Mouse (Mus musculus) cerebellum, adult (tissue): ENCODE measurements around the gene Smim6.

Source experiments
- ATAC-seq: cut with Nextera tagmentation; 2 replicates; pipeline ENCODE4 v1.9.2; 2017; ENCODE audit warnings: mild to moderate bottlenecking, moderate library complexity, mixed read lengths; ENCODE audit not compliant: insufficient number of reproducible peaks, low FRiP score, low TSS enrichment

Smim6 gene

DNA sequence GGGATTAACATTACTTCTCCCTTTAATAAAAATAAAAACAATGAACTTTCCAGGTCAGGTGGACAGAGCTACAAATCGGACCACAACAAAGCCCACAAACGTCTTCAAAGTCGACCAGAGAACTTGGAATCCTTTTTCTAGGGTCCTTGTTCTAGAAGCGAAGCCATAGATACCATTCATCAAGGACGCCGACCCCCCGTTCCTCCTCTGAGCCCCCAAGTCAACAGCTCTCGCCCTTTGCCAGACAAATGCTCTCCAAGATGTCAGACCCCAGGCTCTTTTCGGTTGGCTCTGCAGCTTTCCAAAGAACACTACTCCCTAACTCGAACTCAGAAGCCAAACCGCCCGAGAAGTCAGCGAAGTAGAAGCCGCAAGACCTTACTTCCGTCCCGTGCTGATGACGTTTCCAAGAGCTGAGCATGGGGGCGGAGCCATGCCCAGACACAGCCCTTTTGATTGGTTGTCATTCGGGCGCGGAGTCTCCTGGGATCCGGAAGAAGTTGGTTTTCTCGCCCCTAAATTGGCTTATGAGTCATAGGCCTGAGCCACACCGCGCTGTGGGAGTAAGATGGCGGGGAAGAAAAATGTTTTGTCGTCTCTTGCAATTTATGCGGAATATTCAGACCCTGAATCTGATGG is 21.4 kb downstream of the Smim6 start, which contains the start of the genes Sap30bp and Recql5:
Gene Sap30bp, plus strand, starts transcription at position 175 of the 639 bp plus-strand sequence.
Gene Recql5, minus strand, starts transcription at position 370 of the 639 bp plus-strand sequence.
- ATAC-seq = peak; percentile 90; the same call in 1 of the 2 replicates

DNA sequence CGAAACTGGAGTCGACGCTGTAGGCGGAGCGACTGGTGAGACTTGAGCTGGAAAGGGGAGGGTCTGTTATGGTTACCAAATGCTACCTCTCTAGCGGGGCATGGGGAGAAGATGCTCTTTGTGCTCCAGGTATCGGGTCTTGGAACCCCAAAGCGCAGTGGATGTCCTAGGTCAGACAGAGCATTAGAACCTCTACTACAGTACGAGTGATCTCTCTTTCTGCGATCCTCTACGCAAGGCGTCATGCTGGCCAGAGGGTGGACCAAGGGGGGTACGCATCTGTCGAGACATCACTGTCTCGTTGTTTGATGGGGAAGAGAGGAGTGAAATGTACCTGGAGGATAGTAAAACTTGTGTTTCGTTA is 21.9 kb downstream of the Smim6 start:
- peak; percentile 20; the same call in 1 of the 2 replicates for ATAC-seq

DNA sequence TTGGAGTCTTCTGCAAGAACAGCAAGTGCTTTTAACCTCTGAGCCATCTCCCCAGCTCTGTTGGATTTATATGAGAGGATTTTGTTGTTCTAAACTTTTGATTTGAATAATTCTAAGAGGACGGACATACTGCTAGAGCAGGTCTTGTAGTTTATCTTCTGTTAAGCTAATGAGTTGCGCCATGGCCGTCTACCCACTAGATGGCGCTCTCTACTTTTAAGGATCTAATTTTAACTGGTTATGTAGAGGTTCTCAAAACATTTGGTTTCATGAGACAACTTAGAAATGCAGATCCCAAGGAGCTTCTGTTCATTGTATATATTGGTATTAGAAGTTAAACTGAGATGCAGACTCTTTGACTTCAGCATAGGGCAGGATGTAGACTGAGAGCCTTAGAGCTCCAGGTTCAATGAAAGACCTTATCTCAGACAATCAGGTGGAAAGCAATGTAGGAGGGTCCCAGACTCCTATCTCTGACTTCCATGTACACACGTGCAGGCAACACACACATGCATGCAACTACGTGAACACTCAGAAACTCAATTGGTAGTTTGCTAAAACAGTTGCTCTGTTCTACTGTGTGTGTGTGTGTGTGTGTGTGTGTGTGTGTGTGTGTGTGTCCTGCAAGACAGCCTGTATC is 28.0 kb downstream of the Smim6 start:
- ATAC-seq = no peak

DNA sequence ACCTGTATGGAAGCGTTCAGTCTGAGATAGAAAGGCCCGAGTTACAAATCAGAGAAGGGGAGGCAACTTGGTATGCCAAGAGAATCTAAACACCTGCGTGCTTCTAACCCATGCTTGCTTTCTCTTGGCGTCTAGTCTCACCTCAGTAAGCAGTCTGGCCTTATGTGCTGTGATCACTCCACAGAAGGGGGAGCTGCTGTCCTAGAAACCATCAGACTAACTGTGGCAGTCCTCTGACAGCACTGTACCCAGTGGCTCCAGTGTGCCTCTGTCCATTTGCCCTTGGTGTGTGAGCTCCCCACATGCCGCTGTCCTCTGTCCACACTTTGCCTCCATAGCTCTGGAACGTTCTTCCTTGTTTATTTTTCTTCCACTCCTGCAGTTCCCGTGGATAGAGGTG is 30.2 kb downstream of the Smim6 start:
- ATAC-seq = no peak

DNA sequence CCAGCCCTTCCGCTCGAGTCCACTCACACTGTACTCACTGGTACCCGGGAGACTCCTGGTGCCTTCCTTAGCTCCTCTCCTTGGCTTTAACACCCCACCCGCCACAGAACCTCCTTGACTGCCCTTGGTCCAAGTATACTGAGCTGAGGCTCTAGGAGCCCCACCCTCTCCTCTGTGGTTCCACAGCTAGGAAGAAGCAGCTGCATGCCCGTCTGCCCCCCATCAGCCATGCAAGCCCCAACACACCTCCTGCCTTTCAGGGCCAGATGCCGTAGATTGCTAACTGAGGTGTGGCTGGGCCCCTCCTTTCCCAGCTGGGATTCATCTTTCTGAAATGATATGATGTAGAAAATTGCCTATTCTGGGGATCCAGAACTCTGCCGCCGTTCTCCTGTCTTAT is 33.4 kb downstream of the Smim6 start:
- no peak for ATAC-seq

DNA sequence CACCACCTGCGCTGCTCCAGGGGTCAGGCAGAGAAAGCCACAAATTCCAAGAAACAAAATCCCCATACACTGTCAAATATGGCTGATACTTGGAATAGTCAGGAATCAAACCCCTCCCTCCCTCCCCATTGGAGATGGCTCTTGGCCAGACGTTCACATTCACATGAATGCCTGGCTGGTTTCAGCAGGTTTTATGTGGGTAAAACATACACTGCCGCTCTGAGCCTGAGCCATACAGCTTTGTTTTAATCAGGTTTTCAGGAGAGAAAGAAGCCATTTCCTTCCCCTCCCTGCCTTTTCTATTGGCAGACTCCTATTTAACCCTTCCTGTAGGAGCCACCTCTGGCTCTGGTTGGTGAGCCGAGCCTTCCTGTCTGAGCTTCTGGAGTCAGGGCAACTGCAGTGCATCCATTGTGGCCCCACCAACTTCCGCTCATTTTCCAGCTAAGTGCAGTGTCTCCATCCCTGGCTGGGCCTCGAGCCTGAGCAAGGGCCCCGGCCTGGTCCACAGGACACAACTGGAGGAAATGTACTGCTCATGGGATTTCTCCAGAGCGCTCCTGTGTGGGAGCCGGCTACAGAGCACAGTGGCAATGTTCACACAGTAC is 34.5 kb downstream of the Smim6 start:
- ATAC-seq = no peak

DNA sequence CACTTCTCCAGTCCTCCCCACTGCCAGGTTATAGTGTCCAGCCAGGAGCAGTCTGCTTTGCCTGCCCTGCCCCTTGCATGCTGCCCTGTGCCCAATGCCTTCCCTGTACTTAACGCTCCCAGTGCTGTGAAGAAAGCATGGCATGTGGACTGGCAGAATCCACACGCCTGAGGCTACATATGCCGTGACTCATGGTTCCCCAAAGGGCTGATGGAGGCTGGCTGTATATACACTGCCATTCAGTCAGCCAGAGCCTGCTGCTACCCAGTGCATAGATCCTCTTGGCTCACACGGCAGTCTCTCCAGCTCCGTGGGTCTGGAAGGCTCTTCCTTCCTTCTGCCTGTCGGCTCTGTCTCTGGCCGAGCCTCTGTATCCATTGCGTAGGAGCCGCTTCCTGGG is 36.5 kb downstream of the Smim6 start:
- no peak; the same call in 1 of the 2 replicates for ATAC-seq

DNA sequence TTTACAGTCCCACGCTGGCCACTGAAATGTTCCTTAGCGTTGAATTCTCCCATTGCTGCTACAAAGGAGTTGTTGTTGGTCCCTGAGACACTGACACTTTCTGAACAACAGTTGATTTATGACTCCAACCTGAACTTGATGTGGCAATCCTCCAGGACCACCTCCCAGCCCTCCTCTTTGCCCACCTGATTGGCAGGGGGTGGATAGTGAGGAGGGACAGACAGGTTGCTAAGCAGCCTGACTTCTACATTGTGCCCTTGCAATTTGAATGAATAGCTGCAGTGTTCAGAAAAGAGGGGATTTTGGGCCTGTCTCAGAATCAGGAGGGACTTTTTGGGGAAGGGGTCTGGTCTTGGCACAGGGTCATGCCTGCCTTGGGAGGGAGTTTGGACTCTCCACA is 38.9 kb downstream of the Smim6 start:
- ATAC-seq = no peak

DNA sequence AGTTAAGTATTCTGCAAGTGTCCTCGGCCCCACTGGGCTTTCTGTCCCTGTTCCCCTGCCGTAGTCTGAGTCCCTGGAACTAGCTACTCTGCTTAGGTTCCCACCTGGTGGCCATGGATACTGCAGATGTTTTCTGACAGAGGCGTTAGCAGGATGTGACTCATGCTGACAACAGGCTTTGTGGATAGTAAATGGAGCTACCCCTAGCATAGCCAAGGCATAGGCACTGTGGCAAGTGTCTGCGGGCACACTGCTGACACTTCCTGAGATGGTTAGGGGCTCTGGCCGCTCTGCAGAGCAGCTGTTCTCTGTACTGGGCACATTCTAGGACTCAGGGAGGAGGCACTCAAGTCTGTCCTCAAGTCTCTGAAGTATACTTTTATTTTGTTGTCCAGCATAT is 42.9 kb downstream of the Smim6 start:
- no peak for ATAC-seq

DNA sequence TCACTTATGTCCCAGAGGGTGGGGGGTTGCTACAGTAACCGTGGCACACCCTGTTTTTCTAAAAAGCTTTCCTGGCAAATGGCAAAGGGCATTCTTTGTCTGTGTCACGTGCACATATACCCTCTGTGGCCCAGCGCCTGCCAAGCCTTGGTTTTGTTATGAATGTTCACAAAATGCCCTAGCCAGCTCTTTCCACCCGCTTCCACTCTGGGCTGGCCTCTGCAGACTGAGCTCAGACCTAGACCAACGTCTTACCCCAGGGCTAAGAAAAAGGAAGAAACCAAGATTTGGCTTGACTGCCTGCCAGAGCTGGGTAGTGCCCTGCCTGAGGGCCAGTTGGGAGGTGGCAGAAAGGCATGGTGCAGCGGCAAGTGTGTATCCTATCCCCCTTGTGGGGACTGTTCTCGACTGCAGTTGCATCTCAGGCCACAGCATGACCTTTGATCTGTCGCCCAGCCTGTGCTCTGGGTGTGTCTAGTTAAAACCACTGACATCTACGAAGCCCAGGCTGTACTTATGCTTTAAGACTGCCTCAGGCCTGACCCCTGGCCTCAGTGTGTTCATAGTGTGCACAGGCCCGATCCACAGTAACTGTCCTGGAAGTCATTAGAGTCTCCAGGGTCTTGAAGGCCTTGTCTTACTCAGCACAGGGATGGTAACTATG is 43.5 kb downstream of the Smim6 start:
- ATAC-seq = no peak

DNA sequence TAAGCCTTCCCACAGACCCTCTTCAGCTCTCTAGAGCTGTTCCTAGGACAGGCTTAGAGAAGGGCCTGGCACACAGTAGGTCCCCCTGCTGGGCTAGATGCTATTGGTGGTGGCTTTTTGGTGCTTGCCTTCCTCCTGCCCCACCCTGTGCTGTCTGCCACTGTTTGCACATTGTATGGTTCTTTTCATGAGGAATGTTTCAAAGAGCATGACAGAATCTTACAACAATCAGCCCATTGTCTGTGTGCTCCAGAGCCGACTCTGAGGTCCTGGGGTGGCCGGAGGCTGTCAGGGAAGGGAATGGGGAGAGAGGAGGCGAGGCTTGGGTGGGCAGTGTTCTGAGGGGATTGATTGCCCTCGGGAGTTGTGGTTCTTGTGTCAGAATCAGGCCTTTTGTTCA is 44.6 kb downstream of the Smim6 start:
- ATAC-seq = no peak

DNA sequence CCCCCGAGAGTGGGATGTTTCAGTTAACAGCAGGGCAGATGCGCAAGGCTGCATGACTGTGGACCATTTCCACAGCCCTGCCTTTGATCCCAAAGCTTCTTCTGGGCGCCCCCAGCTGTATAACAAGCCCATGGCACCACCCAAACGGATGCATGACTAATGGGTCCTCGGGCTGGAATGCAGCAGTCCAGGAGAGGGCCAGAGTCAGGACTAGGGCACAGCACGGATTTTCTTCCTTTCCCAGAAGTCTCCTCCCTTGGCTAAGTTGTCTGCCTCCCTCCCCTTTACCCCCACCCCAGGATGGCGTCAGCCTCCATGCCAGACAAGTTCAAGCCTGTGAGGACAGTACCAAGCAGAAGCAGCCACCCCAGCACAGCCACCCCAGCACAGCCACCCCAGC is 46.2 kb downstream of the Smim6 start:
- ATAC-seq = no peak

DNA sequence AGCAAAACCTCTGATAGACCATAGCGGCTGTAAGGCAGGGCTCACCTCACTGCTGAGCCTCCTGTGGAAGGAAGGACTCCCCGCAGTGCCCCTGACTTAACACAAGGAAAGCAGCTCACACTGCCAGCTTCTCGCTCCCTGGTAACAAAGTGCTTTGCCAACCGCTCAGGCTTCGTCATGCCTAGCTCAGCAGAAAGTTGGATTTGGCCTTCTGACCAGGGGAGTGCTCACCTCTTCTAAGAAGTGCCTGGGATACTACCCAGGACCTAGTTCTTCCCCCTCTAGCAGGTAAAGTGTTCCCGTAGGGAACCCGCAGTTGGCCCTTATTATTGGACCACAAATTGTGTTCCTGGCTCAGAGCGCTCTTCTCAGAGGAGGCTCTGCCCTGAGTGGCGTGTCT is 47.2 kb downstream of the Smim6 start:
- ATAC-seq = no peak

DNA sequence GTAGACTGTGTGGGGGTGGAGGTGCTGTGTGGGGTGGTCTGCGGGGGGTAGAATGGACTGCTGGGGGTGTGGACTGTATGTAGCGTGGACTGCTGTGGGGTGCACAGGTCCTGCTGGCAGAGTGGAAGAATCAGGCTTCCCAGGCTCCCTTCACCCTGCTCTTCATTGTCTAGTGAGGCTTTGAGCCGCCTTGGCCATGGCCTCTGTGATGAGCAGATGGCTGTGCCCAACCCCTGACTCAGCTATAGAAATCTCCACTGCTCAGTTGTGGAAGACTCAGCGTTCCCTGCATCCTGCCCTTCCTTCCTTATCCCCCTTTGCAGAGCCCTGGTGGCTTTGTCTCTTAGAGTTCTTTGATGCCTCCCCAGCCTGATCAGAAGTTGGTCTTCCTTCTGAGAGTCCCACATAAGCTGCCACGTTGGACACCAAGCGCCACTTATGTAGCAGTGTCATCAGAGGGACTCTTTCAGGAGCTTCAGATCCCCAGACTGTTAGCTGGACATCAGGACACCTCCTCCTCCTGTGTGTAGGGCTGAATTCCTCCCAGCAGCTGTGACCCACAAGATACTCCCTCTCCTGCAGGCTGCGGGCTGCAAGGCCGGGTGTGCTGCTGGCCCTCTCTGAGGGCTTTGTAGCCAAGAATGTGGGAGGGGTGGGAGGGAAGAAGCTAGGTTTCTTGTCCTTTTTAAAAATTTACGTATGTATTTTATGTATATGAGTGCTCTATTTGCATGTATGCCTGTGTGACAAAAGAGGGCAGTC is 51.0 kb downstream of the Smim6 start:
- ATAC-seq = no peak
